Mouse (Mus musculus) limb, embryonic 13.5 days (tissue): ENCODE measurements at regions not wholly inside any gene's neighbourhood (a gene's known extent, or its start where the extent isn't known, plus 50 kb on each side); places are given as distances from the start of the nearest gene placed in this dataset.
"Not testable (repeated sequence)": the region's sequence is repeated elsewhere in the genome, so short reads cannot be mapped to it uniquely, and the experiment has no call there.

Experiments used
- ATAC-seq: fragments of 200-750 bp; cut with Nextera tagmentation; 2 replicates; pipeline ENCODE4 v1.8.0; 2017; ENCODE audit warnings: low read depth, moderate number of reproducible peaks, moderate TSS enrichment; ENCODE audit not compliant: low FRiP score
- H3K27ac ChIP-seq: fragments of 300-500 bp; sonication (generic); 2 replicates; pipeline ENCODE4 v1.5.1; 2015; ENCODE audit warnings: inconsistent platforms, mild to moderate bottlenecking, moderate library complexity
- H3K27me3 ChIP-seq: fragments of 300-500 bp; sonication (generic); 2 replicates; pipeline ENCODE4 v1.6.1; 2015; ENCODE audit warnings: mild to moderate bottlenecking, inconsistent platforms
- H3K36me3 ChIP-seq: fragments of 300-500 bp; sonication (generic); 2 replicates; pipeline ENCODE4 v1.6.1; 2015; ENCODE audit warnings: inconsistent platforms, mild to moderate bottlenecking, moderate library complexity
- H3K4me1 ChIP-seq: fragments of 300-500 bp; sonication (generic); 2 replicates; pipeline ENCODE4 v1.6.1; 2015; ENCODE audit warnings: inconsistent platforms
- H3K4me2 ChIP-seq: fragments of 300-500 bp; sonication (generic); replicated peaks from 2 replicates; pipeline ENCODE4 v1.6.1; 2015; ENCODE audit warnings: inconsistent platforms, mild to moderate bottlenecking, moderate library complexity
- H3K4me3 ChIP-seq: fragments of 300-500 bp; sonication (generic); 2 replicates; pipeline ENCODE4 v1.5.1; 2015; ENCODE audit warnings: moderate library complexity, mild to moderate bottlenecking, inconsistent platforms
- H3K9ac ChIP-seq: fragments of 300-500 bp; sonication (generic); 2 replicates; pipeline ENCODE4 v1.6.1; 2015; ENCODE audit warnings: mild to moderate bottlenecking, inconsistent platforms
- H3K9me3 ChIP-seq: fragments of 300-500 bp; sonication (generic); 2 replicates; pipeline ENCODE4 v1.6.1; 2016; ENCODE audit warnings: inconsistent platforms
- WGBS: fragments of 180-500 bp; shearing (Covaris S2); methylation state at CpG from one replicate; pipeline ENCODE4 v1.1.7; 2015; 5-methylcytosine and 5-hydroxymethylcytosine counted together

- peak; percentile 97 for ATAC-seq
- Histone ChIP-seq H3K4me3 (peak overlapping the region; percentile 27), H3K4me2 (peak overlapping the region; percentile 58), H3K9ac (0 out of 2 replicates have a peak overlapping the region, but pooled peaks have one; percentile 31)
- H3K9me3 ChIP-seq, H3K27ac ChIP-seq, H3K4me1 ChIP-seq, H3K36me3 ChIP-seq, H3K27me3 ChIP-seq: not testable (repeated sequence)
- 1% methylated on average over 44 of the region's 65 CpGs for WGBS
Observed at GRCm38 (mm10) chr5:108903134-108903923, 50.9 kb upstream of the Vmn2r9 start.
